Mouse (Mus musculus): ENCODE measurements around the gene Gm3776. TPM values are rescaled to one million over a fixed set of nuclear protein-coding genes. Genes with fewer than 3 reads are reported as not detected.

Gene Gm3776
- not detected in 2 replicates for total RNA-seq (2023)

DNA sequence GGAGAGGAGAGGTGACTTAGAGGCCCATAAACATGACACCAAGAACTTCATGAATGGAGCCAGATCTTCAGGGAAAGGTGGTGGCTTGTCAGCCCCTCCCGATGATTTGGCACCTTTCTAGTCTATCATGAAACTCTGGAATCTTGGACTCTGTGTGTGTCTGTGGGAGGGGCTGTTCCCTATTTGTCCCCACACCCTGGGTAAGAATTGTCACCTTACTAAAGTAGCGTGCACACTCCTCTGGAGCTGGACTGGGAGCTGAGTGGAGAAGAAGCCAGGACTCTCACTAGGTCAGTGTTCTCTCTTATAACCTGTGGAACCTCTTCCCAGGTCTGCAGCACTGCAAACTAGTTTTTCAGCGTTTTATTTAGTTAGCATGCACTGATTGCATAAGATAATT is at the start of gene Gm3776:
Gm3776 (plus strand) TSS at position 216 of the 400 bp plus-strand sequence.

DNA sequence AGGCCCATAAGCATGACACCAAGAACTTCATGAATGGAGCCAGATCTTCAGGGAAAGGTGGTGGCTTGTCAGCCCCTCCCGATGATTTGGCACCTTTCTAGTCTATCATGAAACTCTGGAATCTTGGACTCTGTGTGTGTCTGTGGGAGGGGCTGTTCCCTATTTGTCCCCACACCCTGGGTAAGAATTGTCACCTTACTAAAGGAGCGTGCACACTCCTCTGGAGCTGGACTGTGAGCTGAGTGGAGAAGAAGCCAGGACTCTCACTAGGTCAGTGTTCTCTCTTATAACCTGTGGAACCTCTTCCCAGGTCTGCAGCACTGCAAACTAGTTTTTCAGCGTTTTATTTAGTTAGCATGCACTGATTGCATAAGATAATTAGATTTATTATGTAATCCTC is 26.5 kb upstream of the Gm3776 start, which contains the start of gene Gsta1:
Gsta1 (plus strand) TSS at position 196 of the 400 bp plus-strand sequence.

DNA sequence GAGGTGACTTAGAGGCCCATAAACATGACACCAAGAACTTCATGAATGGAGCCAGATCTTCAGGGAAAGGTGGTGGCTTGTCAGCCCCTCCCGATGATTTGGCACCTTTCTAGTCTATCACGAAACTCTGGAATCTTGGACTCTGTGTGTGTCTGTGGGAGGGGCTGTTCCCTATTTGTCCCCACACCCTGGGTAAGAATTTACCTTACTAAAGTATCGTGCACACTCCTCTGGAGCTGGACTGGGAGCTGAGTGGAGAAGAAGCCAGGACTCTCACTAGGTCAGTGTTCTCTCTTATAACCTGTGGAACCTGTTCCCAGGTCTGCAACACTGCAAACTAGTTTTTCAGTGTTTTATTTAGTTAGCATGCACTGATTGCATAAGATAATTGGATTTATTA is 32.8 kb downstream of the Gm3776 start, which contains the start of gene Gm10639:
Gm10639 (plus strand) TSS at position 201 of the 400 bp plus-strand sequence.

DNA sequence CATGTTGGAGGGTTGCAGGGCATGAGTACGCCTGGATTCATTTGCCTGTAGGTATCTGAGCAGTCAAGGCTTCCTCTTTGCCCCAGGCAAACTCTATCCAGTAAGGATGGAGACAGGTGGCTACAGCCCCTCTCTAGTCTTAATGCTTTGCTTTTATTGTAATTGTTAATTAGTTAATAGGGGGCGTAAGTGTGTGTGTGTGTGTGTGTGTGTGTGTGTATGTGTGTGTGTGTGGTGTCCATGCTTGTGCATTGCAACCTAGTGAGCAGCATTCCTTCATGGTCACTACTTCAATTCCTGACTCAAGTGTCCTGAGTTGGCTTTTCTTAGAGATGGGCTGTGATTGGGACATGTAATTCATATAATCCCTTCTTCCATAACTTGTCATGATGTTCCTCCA is 57.8 kb downstream of the Gm3776 start, which contains the start of gene Omt2a:
Omt2a (minus strand) TSS at position 101 of the 400 bp plus-strand sequence.

Other genes with a start within 250 kb of the Gm3776 start
- not detected in 2 replicates for gene Gcm1, start 205.2 kb upstream of the Gm3776 start, total RNA-seq (2023)
- gene Fbxo9, start 148.1 kb upstream of the Gm3776 start, total RNA-seq (2023) = 28.8 and 29.7 TPM in 2 replicates
- 2.2 and 2.6 TPM in 2 replicates for gene Ick, start 147.9 kb upstream of the Gm3776 start, total RNA-seq (2023)
- not detected in 2 replicates for gene Gsta4, start 74.4 kb upstream of the Gm3776 start, total RNA-seq (2023)
- not detected in 2 replicates for gene Gsta1, start 26.5 kb upstream of the Gm3776 start, total RNA-seq (2023)
- gene Gm10639, start 32.8 kb downstream of the Gm3776 start, total RNA-seq (2023) = not detected in 2 replicates
- gene Omt2a, start 57.7 kb downstream of the Gm3776 start, total RNA-seq (2023) = not detected in 2 replicates
- not detected in 2 replicates for gene Omt2b, start 70.5 kb downstream of the Gm3776 start, total RNA-seq (2023)
- not detected in 2 replicates for gene Gsta2, start 98.7 kb downstream of the Gm3776 start, total RNA-seq (2023)
- gene Dppa5a, start 111.0 kb downstream of the Gm3776 start, total RNA-seq (2023) = not detected in 2 replicates
- gene Ooep, start 121.6 kb downstream of the Gm3776 start, total RNA-seq (2023) = not detected in 2 replicates
- gene Ddx43, start 138.6 kb downstream of the Gm3776 start, total RNA-seq (2023) = not detected in 2 replicates
- gene Cgas, start 186.1 kb downstream of the Gm3776 start, total RNA-seq (2023) = 8.3 and 10.0 TPM in 2 replicates
- gene Mto1, start 191.1 kb downstream of the Gm3776 start, total RNA-seq (2023) = 10.1 and 11.8 TPM in 2 replicates
- gene Gm17324, start 191.7 kb downstream of the Gm3776 start, total RNA-seq (2023) = not detected in 2 replicates
- gene Eef1a1, start 232.0 kb downstream of the Gm3776 start, total RNA-seq (2023) = 2,596 and 2,621 TPM in 2 replicates

Measured in neutrophil, adult 65 days (primary cell).